Mouse (Mus musculus) right cerebral cortex, adult 18-20 months (tissue): ENCODE data around the gene Cdh4.

Experiments used
- DNase-seq: peaks from one replicate; pipeline ENCODE4 v3.0.0; 2022; ENCODE audit warnings: mixed read lengths

Cdh4 gene

DNA sequence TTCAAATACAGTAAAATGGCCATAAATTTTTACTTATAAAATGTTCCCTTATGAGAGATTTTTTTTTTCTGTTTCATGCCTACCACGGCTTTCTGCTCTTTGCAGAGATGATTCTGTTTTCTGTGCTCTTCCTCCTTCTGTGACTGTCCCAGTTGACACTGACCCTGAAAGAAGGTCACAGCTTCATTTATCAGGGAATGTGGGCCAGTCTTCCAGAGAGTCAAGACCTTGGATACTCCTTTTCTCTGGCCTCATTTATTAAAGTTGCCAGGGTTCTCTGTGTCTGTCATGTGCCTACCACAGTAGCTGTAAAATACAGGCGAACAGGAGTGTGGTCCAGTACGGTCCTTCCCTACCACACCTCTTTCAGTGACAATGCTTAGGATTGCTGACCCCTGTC, 162.5 kb downstream of the Cdh4 start:
- no peak for DNase-seq

DNA sequence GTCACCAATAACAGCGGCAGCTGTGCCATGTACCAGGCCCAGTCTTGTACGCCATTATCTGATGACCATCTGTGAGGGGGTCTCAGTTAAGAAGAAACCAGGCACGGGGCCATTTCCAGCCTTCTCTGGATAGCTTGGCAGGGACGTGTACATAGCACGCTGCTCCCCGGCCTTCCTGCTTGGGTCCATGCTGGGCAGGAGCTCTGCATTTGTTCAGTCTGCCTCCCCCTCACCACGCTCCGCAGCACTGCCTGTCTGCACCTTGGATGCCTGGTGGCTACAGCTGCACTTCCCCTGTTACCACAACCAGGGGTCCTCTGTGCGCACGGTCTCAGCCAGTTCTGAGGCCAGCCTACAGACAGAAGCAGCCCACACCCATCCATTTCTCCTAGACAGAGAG, 163.0 kb downstream of the Cdh4 start:
- no peak for DNase-seq

DNA sequence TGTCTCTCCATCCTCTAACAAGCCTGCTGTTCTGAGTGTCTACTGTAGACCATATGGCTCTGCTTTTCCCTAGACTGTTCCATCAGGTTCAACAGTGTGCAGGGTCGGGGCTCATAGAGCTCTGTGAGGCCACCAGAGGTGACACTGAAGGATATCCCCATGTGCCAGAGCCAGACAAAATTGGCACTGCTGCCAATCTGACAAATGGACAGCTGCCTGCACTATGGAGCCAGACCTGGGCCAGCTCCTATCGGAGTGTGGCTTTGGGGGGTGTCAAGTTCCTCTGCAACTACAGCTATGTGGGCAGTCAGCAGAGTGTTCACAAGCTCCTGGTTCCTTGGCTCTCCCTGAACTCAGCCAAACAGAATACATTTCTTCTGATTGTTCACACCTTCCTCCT, 164.1 kb downstream of the Cdh4 start:
- DNase-seq = no peak

DNA sequence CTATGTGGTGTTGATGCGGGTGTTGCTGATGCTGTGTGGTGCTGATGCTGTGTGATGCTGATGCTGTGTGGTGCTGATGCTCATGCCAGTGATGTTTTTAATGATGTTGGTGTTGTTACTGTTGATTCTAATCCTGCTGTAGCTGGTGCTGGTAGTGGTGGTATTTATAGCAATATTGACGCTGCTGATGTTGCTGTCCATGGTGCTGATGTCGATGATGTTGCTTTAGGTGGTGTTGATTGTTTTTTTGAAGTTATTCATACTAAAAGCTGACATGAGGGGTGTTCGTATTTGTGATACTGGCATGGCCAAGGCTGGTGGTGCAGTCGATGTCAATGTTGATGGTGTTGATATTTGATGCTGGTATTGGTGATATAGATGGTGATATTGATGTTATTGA, 173.7 kb downstream of the Cdh4 start:
- no peak for DNase-seq

DNA sequence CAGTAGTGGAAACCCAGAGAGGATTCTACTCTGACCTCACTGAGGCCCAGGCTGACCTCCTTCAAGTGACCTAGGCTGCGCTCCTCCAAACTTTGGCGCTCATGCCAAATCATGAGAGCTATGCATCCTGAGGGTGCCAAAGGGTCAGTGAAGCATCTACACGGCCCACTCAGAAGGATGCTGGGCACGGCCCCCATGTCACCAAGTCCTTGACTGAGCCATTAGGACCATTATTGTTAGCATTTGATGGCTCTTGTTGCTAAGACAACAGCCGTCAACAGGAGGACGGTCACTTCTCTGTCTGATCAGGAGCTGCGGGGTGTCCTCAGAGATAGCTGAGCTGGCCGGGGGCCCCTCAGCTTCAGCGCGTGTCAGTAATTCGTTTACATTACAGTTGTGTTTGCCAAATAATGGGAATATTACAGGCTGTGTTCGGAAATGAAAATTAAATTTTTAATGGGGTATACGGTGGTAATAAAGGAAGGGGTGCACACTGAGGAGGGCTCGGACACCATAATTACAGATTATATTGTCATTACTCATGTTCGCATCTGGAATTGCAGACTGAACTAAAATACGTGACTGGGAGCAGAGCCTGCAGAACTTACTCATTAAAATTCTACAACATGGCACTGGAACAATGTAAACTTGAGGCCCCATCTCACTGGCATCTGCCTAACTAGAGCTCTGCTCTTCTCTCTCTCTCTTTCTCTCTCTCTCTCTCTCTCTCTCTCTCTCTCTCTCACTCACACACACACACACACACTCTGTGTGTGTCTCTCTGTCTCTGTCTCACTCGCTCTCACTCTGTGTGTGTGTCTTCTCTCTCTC, 181.6 kb downstream of the Cdh4 start:
- no peak for DNase-seq

GRCm38 (mm10) chr2:179627563-179627962, 185.3 kb downstream of the Cdh4 start:
- no peak for DNase-seq

- no peak for DNase-seq
These were observed 188.5 kb downstream of the Cdh4 start for GRCm38 (mm10) chr2:179630720-179631119.

DNA sequence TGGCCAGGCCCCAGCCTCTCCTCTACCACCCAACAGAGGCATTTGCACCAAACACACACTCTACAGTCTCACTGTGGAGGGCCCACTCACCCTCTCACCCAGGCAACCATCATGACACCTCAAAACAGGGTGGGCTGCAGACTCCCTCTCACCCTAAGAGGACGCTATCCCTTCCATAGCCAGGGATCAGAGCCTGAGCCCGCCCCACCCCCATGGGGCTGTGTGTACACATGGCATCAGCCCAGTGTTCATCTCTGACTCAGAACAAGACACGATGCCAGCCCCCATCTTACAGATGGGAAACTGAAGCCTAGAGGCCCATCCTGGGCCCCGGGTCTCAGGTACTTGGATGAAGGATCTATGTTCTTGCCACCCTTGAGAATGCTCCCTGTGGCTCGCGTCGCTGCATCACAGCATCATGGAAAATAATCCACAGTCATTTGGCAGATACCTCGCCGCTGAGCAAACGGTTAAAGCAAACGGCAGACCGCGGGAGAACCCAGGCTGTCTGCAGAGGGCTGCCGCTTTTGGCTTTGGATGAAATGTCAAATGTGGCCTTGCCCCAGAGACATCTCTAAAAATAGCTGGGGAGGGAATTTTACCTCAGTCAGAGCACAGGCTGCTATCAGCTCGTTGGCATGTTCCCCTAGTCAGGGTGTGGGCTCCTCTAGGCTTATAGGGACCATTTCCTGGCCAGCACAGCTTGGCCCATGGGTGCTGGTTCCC, 198.5 kb downstream of the Cdh4 start:
- no peak for DNase-seq

DNA sequence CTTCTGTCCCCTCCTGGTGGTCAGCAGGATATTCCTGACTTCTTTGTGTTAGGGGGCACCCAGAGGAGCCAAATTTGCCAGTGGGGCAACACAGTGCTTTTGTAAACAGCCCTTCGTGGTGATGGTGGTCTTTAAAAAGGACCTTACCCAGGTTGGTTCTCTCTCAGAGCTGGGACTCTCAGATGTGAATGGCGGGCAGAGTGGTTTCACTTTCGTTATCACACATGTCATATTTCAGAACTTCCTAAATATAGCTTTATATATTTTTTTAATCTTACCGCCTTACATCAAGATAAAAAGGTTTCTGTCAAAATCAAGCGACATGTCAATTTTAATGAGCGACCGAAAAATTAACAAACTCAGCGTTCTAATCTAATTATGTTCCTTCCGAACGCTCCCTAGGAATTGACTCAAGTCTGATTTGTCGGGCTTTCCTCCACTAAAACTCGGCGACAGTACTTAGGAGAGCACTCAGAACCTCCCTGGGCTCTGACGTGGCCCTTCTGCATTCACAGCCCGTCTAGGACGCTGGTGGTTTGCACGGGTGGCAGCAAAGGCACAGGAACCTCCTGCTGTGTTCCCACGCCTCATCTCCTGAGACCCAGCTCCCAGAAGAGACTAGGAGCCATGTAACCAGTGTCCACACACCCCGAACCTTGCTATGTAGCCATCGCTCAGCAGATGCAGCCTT, 206.5 kb downstream of the Cdh4 start:
- peak; percentile 25 for DNase-seq

DNA sequence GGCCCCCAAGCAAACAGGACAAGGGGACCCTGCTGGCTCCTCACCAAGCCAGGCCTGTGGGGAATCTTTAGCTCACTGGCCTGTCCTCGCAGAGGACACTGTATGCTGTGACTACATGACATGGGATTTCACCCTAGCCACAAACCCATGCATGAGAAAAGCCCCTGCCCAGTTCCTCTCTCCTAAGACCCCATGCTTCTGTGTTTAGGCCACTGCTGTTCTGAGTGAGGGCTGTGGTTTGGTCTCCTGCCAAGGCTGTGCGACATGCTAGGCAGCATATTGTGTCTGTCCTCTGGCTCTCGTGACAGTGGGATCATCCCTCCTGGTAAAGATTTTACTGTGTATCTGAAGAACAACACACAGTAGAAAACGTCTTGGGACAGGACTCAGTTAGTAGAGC, 207.1 kb downstream of the Cdh4 start:
- no peak for DNase-seq

DNA sequence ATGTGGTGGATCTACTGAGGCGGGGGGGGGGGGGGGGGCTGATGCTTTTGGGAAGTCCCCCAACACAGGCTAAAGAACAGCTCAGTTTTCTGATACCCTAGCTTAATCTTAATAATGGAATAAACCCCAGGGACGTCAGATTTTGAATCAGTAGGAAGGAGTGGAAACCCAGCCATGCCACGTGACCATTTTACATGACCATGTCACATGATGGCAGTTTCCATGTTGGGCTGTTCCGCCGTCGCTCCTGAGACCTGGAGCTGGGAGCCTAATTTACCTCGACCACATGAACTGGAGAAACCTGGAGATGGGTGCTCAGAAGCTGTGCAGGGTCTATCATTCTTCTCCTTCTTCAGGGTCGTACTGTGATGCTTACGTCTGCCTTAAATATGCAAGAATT, 207.9 kb downstream of the Cdh4 start:
- DNase-seq = no peak

- DNase-seq = no peak
These were observed 213.3 kb downstream of the Cdh4 start for GRCm38 (mm10) chr2:179655506-179655905.

DNA sequence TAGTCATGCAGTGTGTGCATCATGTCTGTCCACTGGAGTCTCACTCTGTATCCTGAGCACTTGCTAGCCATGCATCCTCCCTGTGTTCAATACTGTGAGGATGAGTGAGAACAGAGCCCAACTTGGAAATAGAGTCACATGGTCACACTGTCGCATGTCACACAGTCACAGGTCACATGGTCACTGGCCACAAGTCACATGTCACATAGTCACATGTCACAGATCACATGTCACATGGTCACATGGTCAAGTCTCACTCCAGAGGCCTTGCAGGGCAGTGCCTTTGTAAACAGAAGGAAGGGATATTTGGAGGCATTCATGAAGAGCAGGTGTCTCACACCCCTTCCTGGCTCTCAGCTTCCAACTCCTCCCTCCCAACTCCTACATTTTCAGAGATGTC, 217.0 kb downstream of the Cdh4 start:
- no peak for DNase-seq

GRCm38 (mm10) chr2:179661998-179662714, 219.9 kb downstream of the Cdh4 start:
- no peak for DNase-seq

GRCm38 (mm10) chr2:179662739-179663138, 220.5 kb downstream of the Cdh4 start:
- DNase-seq = no peak

GRCm38 (mm10) chr2:179663652-179664051, 221.4 kb downstream of the Cdh4 start:
- no peak for DNase-seq

- no peak for DNase-seq
These were observed 222.0 kb downstream of the Cdh4 start for GRCm38 (mm10) chr2:179664171-179664608.

- DNase-seq = no peak
These were observed 228.5 kb downstream of the Cdh4 start for GRCm38 (mm10) chr2:179670689-179671088.

- DNase-seq = peak; percentile 15
These were observed 237.6 kb downstream of the Cdh4 start for GRCm38 (mm10) chr2:179679866-179680265.

DNA sequence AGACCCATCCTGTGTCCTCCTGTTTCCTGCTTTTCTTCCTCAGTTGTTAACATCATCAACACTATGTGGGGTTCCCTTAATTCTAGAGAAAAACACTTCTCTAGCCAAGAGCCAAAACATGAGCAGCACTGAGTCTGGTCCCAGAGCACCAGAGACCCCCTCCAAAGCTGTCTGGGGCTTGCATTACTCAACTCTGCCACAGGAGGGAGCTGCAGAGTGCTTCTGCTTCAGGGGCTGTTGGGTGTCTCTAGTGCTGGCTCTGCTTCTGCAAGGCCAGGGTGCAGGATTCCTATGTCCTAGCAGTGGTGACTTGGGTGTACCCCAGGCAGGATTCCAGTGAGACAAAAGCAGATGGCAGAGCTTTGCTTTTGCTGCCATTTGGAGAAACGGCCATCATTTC, 239.2 kb downstream of the Cdh4 start:
- peak; percentile 18 for DNase-seq

DNA sequence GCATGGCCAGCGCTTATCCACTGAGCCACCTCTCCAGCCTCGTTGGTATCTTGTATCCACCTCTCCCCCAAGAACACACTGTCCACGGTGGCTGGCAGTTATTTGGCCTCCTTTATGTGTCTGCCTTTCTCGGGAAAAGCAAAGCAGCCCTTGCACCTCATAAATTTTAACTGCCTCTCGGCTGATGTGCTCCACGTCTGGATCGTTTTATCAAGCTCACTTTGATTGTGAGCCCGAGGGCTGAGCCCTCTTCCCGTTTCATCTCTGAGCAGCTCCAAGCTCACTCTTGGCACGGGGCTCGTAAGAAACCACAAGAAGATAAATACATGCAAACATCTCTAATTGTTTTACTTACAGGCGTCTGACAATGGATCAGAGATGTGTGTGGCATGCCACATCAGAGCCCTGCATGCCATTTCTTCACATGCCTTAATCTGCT, 245.0 kb downstream of the Cdh4 start:
- DNase-seq = no peak

DNA sequence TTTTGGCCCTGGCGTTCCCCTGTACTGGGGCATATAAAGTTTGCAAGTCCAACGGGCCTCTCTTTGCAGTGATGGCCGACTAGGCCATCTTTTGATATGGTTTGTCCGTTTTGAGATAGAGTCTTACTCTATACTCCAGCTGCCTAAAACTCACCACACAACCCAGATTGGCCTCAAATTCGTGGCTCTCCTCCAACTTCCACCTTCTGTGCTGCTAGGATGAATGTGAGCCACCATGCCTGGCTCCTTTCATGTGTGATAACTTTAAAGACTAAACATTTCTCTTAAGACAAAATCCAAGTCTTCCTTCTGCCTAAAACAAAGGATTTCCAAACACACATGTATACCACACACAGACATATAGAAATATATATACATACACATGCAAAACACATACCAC, 246.7 kb downstream of the Cdh4 start:
- peak; percentile 77 for DNase-seq

GRCm38 (mm10) chr2:179689761-179690160, 247.5 kb downstream of the Cdh4 start:
- DNase-seq = no peak
